Mouse (Mus musculus): ENCODE measurements around the gene Fam173b.

- TF ChIP-seq GATA1 (IDR thresholded peaks at IDR 0.05; ENCODE audit: low read length) (no peak), TAL1 (IDR thresholded peaks at IDR 0.05; ENCODE audit: low read length) (no peak)
Measured at GRCm38 (mm10) chr15:31628180-31628579, 26.5 kb downstream of the Fam173b start.

Data from erythroblast, embryonic 14.5 days (primary cell).